Mouse (Mus musculus) intestine, embryonic 15.5 days (tissue): ENCODE results near the gene Fkbp11. TPM values are rescaled to one million over a fixed set of nuclear protein-coding genes. Genes with fewer than 3 reads are reported as not detected.
A peak's percentile ranks its signal among the peaks of the same experiment; 100 is the strongest.
"Not testable (repeated sequence)": the region's sequence is repeated elsewhere in the genome, so short reads cannot be mapped to it uniquely, and the experiment has no call there.

ENCODE experiments used
- ATAC-seq: fragments of 200-750 bp; cut with Nextera tagmentation; 2 replicates; pipeline ENCODE4 v1.8.0; 2017; ENCODE audit warnings: moderate TSS enrichment, moderate library complexity
- H3K27ac ChIP-seq: fragments of 300-500 bp; sonication (generic); 2 replicates; pipeline ENCODE4 v1.5.1; 2015; ENCODE audit warnings: mild to moderate bottlenecking, inconsistent platforms
- H3K27me3 ChIP-seq: fragments of 300-500 bp; sonication (generic); replicated peaks from 2 replicates; pipeline ENCODE4 v1.6.1; 2015; ENCODE audit warnings: inconsistent platforms
- H3K36me3 ChIP-seq: fragments of 300-500 bp; sonication (generic); 2 replicates; pipeline ENCODE4 v1.6.1; 2015; ENCODE audit warnings: inconsistent platforms
- H3K4me1 ChIP-seq: fragments of 300-500 bp; sonication (generic); replicated peaks from 2 replicates; pipeline ENCODE4 v1.6.1; 2015; ENCODE audit warnings: inconsistent platforms
- H3K4me2 ChIP-seq: fragments of 300-500 bp; sonication (generic); replicated peaks from 2 replicates; pipeline ENCODE4 v1.6.1; 2015; ENCODE audit warnings: mild to moderate bottlenecking, inconsistent platforms
- H3K4me3 ChIP-seq: fragments of 300-500 bp; sonication (generic); replicated peaks from 2 replicates; pipeline ENCODE4 v1.5.1; 2015; ENCODE audit warnings: inconsistent platforms
- H3K9ac ChIP-seq: fragments of 300-500 bp; sonication (generic); 2 replicates; pipeline ENCODE4 v1.6.1; 2015; ENCODE audit warnings: inconsistent platforms
- H3K9me3 ChIP-seq: fragments of 300-500 bp; sonication (generic); 2 replicates; pipeline ENCODE4 v1.6.1; 2016; ENCODE audit warnings: inconsistent platforms
- WGBS: fragments of 180-500 bp; shearing (Covaris S2); methylation state at CpG from one replicate; pipeline ENCODE4 v1.1.7; 2015; 5-methylcytosine and 5-hydroxymethylcytosine counted together
- polyA plus RNA-seq: library from polyadenylated mRNA; unstranded; fragments of >200 nt; fragmentation: Nextera tagmentation; extraction: Ambion mirVana; gene quantifications from 2 replicates; pipeline ENCODE4 v1.2.1, GENCODE M21; 2015

Fkbp11 gene
- polyA plus RNA-seq, 1 experiment from 2014 or later, result 68.0 TPM

- Histone ChIP-seq H3K9me3 (no peaks in the 10 kb centered on the region), H3K9ac (peak within 1 kb of the TSS; percentile 81), H3K36me3 (peaks cover 5% of the 10 kb centered on the region; the same call in 1 of the 2 replicates), H3K4me3 (peak within 1 kb of the TSS; percentile 98), H3K4me1 (peaks cover 17% of the 10 kb centered on the region), H3K27me3 (0 out of 2 replicates have a peak, but pooled peaks cover 6% of the 10 kb centered on the region), H3K27ac (peak within 1 kb of the TSS; percentile 67), H3K4me2 (peak within 1 kb of the TSS; percentile 81)
- WGBS, result under 1% methylated on average over 76 of the region's 76 CpGs
- peak; percentile 93 for ATAC-seq
These were observed 34.9 kb upstream of the Fkbp11 start, which contains the start of gene Arf3 for GRCm38 (mm10) chr15:98762670-98763529. TSS of gene Arf3 (minus strand) at chr15:98763214.

- Histone ChIP-seq H3K4me3 (peak overlapping the region; percentile 98), H3K36me3 (peaks cover 5% of the 10 kb centered on the region; the same call in 1 of the 2 replicates), H3K4me2 (peak overlapping the region; percentile 81), H3K4me1 (peaks cover 17% of the 10 kb centered on the region), H3K9ac (peak overlapping the region; percentile 81), H3K9me3 (no peaks in the 10 kb centered on the region), H3K27me3 (0 out of 2 replicates have a peak, but pooled peaks cover 6% of the 10 kb centered on the region), H3K27ac (peak overlapping the region; percentile 67)
- peak; percentile 90 for ATAC-seq
- WGBS, result under 1% methylated on average over 23 of the region's 24 CpGs
These were observed 34.2 kb upstream of the Fkbp11 start for GRCm38 (mm10) chr15:98762201-98762621.

GRCm38 (mm10) chr15:98754125-98754524 is 26.1 kb upstream of the Fkbp11 start:
- Histone ChIP-seq H3K36me3 (peaks cover 9% of the 10 kb centered on the region; the same call in 1 of the 2 replicates), H3K9ac (no peak overlapping the region), H3K9me3 (no peaks in the 10 kb centered on the region), H3K27me3 (no peaks in the 10 kb centered on the region), H3K4me2 (no peak overlapping the region), H3K4me1 (0 out of 2 replicates have a peak, but pooled peaks cover 6% of the 10 kb centered on the region), H3K4me3 (no peak overlapping the region), H3K27ac (no peak overlapping the region)
- 84% methylated on average over 2 of the region's 2 CpGs for WGBS
- ATAC-seq, result no peak

- no peaks in the 10 kb centered on the region for H3K9me3 ChIP-seq
- 0 out of 2 replicates have a peak, but pooled peaks cover 6% of the 10 kb centered on the region for H3K4me1 ChIP-seq
- no peak overlapping the region for H3K4me2 ChIP-seq
- no peak overlapping the region for H3K9ac ChIP-seq
- H3K4me3 ChIP-seq, result no peak overlapping the region
- no peaks in the 10 kb centered on the region for H3K27me3 ChIP-seq
- peak; percentile 75 for ATAC-seq
- H3K36me3 ChIP-seq, result 0 out of 2 replicates have a peak, but pooled peaks cover 5% of the 10 kb centered on the region
- 52% methylated on average over 8 of the region's 8 CpGs for WGBS
- no peak overlapping the region for H3K27ac ChIP-seq
These were observed 25.0 kb upstream of the Fkbp11 start for GRCm38 (mm10) chr15:98753021-98753423.

- ATAC-seq, result no peak
- no peak overlapping the region for H3K4me3 ChIP-seq
- no peak overlapping the region for H3K27ac ChIP-seq
- 96% methylated on average over 2 of the region's 2 CpGs for WGBS
- no peaks in the 10 kb centered on the region for H3K27me3 ChIP-seq
- H3K9ac ChIP-seq, result no peak overlapping the region
- peaks cover 6% of the 10 kb centered on the region; the same call in 1 of the 2 replicates for H3K4me1 ChIP-seq
- no peaks in the 10 kb centered on the region for H3K9me3 ChIP-seq
- 0 out of 2 replicates have a peak, but pooled peaks cover 5% of the 10 kb centered on the region for H3K36me3 ChIP-seq
- H3K4me2 ChIP-seq, result no peak overlapping the region
These were observed 21.1 kb upstream of the Fkbp11 start for GRCm38 (mm10) chr15:98749093-98749492.

GRCm38 (mm10) chr15:98747296-98747695 is 19.3 kb upstream of the Fkbp11 start:
- peaks cover 6% of the 10 kb centered on the region; the same call in 1 of the 2 replicates for H3K4me1 ChIP-seq
- ATAC-seq, result peak; percentile 64
- peaks cover 7% of the 10 kb centered on the region; the same call in 1 of the 2 replicates for H3K36me3 ChIP-seq
- no peak overlapping the region for H3K4me2 ChIP-seq
- 67% methylated on average over 6 of the region's 6 CpGs for WGBS
- no peak overlapping the region for H3K4me3 ChIP-seq
- no peak overlapping the region for H3K27ac ChIP-seq
- H3K9ac ChIP-seq, result no peak overlapping the region
- H3K27me3 ChIP-seq, result no peaks in the 10 kb centered on the region
- H3K9me3 ChIP-seq, result no peaks in the 10 kb centered on the region

- ATAC-seq, result no peak
- no peak overlapping the region for H3K9ac ChIP-seq
These were observed 18.5 kb upstream of the Fkbp11 start for GRCm38 (mm10) chr15:98746344-98746965.

GRCm38 (mm10) chr15:98743863-98744262 is 15.9 kb upstream of the Fkbp11 start:
- WGBS, result 82% methylated on average over 3 of the region's 3 CpGs
- H3K4me1 ChIP-seq, H3K9me3 ChIP-seq, ATAC-seq, H3K9ac ChIP-seq, H3K4me2 ChIP-seq, H3K27me3 ChIP-seq, H3K27ac ChIP-seq, H3K4me3 ChIP-seq: not testable (repeated sequence)
- H3K36me3 ChIP-seq, result peaks cover 19% of the 10 kb centered on the region

More at GRCm38 (mm10) chr15:98746344-98746965, 18.5 kb upstream of the Fkbp11 start:
- peaks cover 10% of the 10 kb centered on the region; the same call in 1 of the 2 replicates for H3K36me3 ChIP-seq
- H3K27me3 ChIP-seq, result no peaks in the 10 kb centered on the region
- H3K4me3 ChIP-seq, result no peak overlapping the region
- no peak overlapping the region for H3K27ac ChIP-seq
- H3K9me3 ChIP-seq, result no peaks in the 10 kb centered on the region
- 75% methylated on average over 10 of the region's 10 CpGs for WGBS
- no peak overlapping the region for H3K4me2 ChIP-seq
- H3K4me1 ChIP-seq, result peaks cover 6% of the 10 kb centered on the region; the same call in 1 of the 2 replicates

- Histone ChIP-seq H3K27ac (no peak overlapping the region), H3K9me3 (no peaks in the 10 kb centered on the region)
- 82% methylated on average over 8 of the region's 8 CpGs for WGBS
These were observed 14.9 kb upstream of the Fkbp11 start for GRCm38 (mm10) chr15:98742766-98743428.

GRCm38 (mm10) chr15:98740219-98740618 is 12.2 kb upstream of the Fkbp11 start:
- peaks cover 38% of the 10 kb centered on the region for H3K36me3 ChIP-seq
- no peak for ATAC-seq
- WGBS, result 86% methylated on average over 8 of the region's 8 CpGs

More at GRCm38 (mm10) chr15:98742766-98743428, 14.9 kb upstream of the Fkbp11 start:
- Histone ChIP-seq H3K4me3 (no peak overlapping the region), H3K36me3 (peaks cover 23% of the 10 kb centered on the region), H3K4me2 (no peak overlapping the region), H3K9ac (no peak overlapping the region), H3K4me1 (peaks cover 6% of the 10 kb centered on the region; the same call in 1 of the 2 replicates), H3K27me3 (no peaks in the 10 kb centered on the region)
- no peak for ATAC-seq

GRCm38 (mm10) chr15:98738796-98739195 is 10.8 kb upstream of the Fkbp11 start:
- Histone ChIP-seq H3K36me3 (peaks cover 38% of the 10 kb centered on the region), H3K9me3 (no peaks in the 10 kb centered on the region), H3K27ac (no peak overlapping the region), H3K27me3 (no peaks in the 10 kb centered on the region), H3K4me3 (no peak overlapping the region), H3K9ac (no peak overlapping the region), H3K4me2 (no peak overlapping the region), H3K4me1 (peaks cover 5% of the 10 kb centered on the region; the same call in 1 of the 2 replicates)
- no peak for ATAC-seq
- 75% methylated on average over 4 of the region's 4 CpGs for WGBS

More at GRCm38 (mm10) chr15:98740219-98740618, 12.2 kb upstream of the Fkbp11 start:
- no peaks in the 10 kb centered on the region for H3K9me3 ChIP-seq
- no peak overlapping the region for H3K9ac ChIP-seq
- no peak overlapping the region for H3K27ac ChIP-seq
- no peaks in the 10 kb centered on the region for H3K27me3 ChIP-seq
- no peak overlapping the region for H3K4me2 ChIP-seq
- H3K4me3 ChIP-seq, result no peak overlapping the region
- no peaks in the 10 kb centered on the region for H3K4me1 ChIP-seq
